Mouse (Mus musculus) midbrain, embryonic 16.5 days (tissue): ENCODE measurements around the gene Pcna. TPM values are rescaled to one million over a fixed set of nuclear protein-coding genes. Genes with fewer than 3 reads are reported as not detected.

Experiments used
- polyA plus RNA-seq: library from polyadenylated mRNA; unstranded; fragments of >200 nt; fragmentation: Nextera tagmentation; extraction: Ambion mirVana; gene quantifications from 2 replicates; pipeline ENCODE4 v1.2.1, GENCODE M21; 2015

Gene Pcna
- polyA plus RNA-seq, 1 experiment from 2014 or later: 88.2 TPM

Other genes starting within 250 kb of the Pcna start
- 24.2 and 28.9 TPM in 2 replicates for gene Rassf2, start 223.1 kb downstream of the Pcna start, polyA plus RNA-seq
- 32.6 and 37.9 TPM in 2 replicates for gene Slc23a2, start 108.2 kb downstream of the Pcna start, polyA plus RNA-seq
- gene Tmem230, start 5.5 kb downstream of the Pcna start, polyA plus RNA-seq: 45.4 and 46.6 TPM in 2 replicates
- 40.1 and 40.3 TPM in 2 replicates for gene Cds2, start 9.8 kb upstream of the Pcna start, polyA plus RNA-seq
- gene Prokr2, start 132.1 kb upstream of the Pcna start, polyA plus RNA-seq: 8.0 and 12.8 TPM in 2 replicates